In the genomic region with DNA sequence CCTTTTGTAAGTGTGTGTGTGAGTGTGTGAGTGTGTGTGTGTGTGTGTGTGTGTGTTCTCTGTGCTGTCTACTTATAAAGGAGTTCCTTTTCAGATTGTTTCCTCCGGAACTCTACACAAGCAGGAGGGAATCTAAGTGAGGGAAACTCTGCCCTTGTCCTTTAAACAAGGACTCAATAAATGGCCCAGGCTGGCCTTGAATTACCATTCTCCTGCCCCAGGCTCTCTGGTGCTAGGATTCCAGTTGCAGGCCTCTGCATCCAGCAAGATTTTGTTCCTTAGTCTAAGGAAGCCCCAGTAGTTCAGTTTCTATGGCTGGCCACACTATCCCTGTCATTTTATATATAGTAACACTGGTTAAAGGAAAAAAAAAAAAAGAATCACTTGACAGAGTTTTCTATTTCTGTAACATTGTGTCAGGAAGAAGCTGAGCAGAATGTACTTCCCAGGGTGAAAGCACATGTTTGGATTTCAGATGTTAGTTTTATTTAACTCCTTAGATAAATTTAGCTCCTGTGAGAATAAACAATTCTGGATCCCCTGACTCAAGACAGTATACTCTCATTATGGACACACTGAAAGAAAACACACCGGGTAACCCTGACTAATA, we compare ENCODE assay signal across 8 mouse cellular contexts. TPM values are rescaled to one million over a fixed set of nuclear protein-coding genes. Genes with fewer than 3 reads are reported as not detected.
DNase-seq lines count a peak whose midpoint lies in the region; ATAC-seq and TF ChIP-seq lines count a peak whose summit lies in the region.

No protein-coding gene starts in this region.

- H3K79me2 ChIP-seq in CH12.LX (replicated peaks; ENCODE audit: control insufficient read depth, extremely low read depth, insufficient read depth, poor library complexity, severe bottlenecking) = no peaks in the 10 kb centered on the region

- ATAC-seq in G1E (ENCODE audit: extremely low read depth, insufficient number of reproducible peaks, low FRiP score, poor library complexity, severe bottlenecking) = no peak
- no peak for ATAC-seq in liver, embryonic 13.5 days (ENCODE audit: low read depth)

- H3K4me2 ChIP-seq in CH12.LX (ENCODE audit: insufficient read depth, low read depth, poor library complexity, severe bottlenecking) = 0 out of 2 replicates have a peak overlapping the region, but pooled peaks have one; percentile 96
- H3K4me2 ChIP-seq in liver, embryonic 13.5 days = peak overlapping the region; percentile 78

- DNase-seq in CH12.LX (ENCODE audit: extremely low read depth) (no peak), G1E (ENCODE audit: low spot score) (no peak)
- DNase-seq in heart, embryonic 10.5 days (ENCODE audit: low spot score) = no peak
- no peak for DNase-seq in liver, embryonic 13.5 days
- no peak for DNase-seq in spleen, postnatal 36 days (ENCODE audit: low spot score in 2 of 2)
- DNase-seq in cerebellum, postnatal 36 days = no peak
- DNase-seq in cerebellum, postnatal 14 days = no peak
- DNase-seq in lung, postnatal 10 days = no peak

- dilution Hi-C loops in CH12.LX (cut with MboI; ENCODE audit: extremely low pct_ligation_motif_present, extremely low pct_unique_long_range_greater_than_20kb, low sequenced_read_pairs) = no loop called here

- no peak for TF ChIP-seq POLR2A in CH12.LX (IDR thresholded peaks at IDR 0.05; ENCODE audit: low read depth, low read length)

- H3K4me3 ChIP-seq in CH12.LX (replicated peaks in 1 of 3; ENCODE audit: low read depth in 2 of 3, low read length in 2 of 3, poor library complexity in 1 of 3) (no peak overlapping the region), G1E (ENCODE audit: low read depth, low read length) (peak overlapping the region; percentile 75; the same call in 1 of the 2 replicates)
- peak overlapping the region; percentile 74 for H3K4me3 ChIP-seq in heart, embryonic 10.5 days
- peak overlapping the region; percentile 81 for H3K4me3 ChIP-seq in liver, embryonic 13.5 days (replicated peaks)

- H3K27me3 ChIP-seq in CH12.LX (replicated peaks) = peaks cover 89% of the 10 kb centered on the region
- peaks cover 14% of the 10 kb centered on the region for H3K27me3 ChIP-seq in G1E (ENCODE audit: insufficient read depth, low read length)
- peaks cover 8% of the 10 kb centered on the region; the same call in 1 of the 2 replicates for H3K27me3 ChIP-seq in heart, embryonic 10.5 days (ENCODE audit: insufficient read depth, poor library complexity, severe bottlenecking)
- H3K27me3 ChIP-seq in liver, embryonic 13.5 days = peaks cover 20% of the 10 kb centered on the region

- 52% methylated on average over 2 of the region's 2 CpGs for WGBS in heart, embryonic 10.5 days
- 46% methylated on average over 2 of the region's 2 CpGs for WGBS in liver, embryonic 13.5 days (ENCODE audit: insufficient replicate concordance)

- TF ChIP-seq EP300 in CH12.LX (IDR thresholded peaks at IDR 0.05; ENCODE audit: low read length) = no peak

- H3K9me3 ChIP-seq in CH12.LX (replicated peaks; ENCODE audit: low read length) (no peaks in the 10 kb centered on the region), G1E (replicated peaks) (no peaks in the 10 kb centered on the region)
- H3K9me3 ChIP-seq in heart, embryonic 10.5 days = no peaks in the 10 kb centered on the region
- H3K9me3 ChIP-seq in liver, embryonic 13.5 days (replicated peaks) = no peaks in the 10 kb centered on the region

- no peak overlapping the region for H3K9ac ChIP-seq in CH12.LX (ENCODE audit: insufficient read depth, low read depth)
- H3K9ac ChIP-seq in liver, embryonic 13.5 days = peak overlapping the region; percentile 87

- no peak for TF ChIP-seq RAD21 in CH12.LX (IDR thresholded peaks at IDR 0.05; ENCODE audit: low read depth, low read length)

- H3K27ac ChIP-seq in CH12.LX (ENCODE audit: insufficient read depth, low read depth) = no peak overlapping the region
- peak overlapping the region; percentile 93; the same call in 1 of the 2 replicates for H3K27ac ChIP-seq in heart, embryonic 10.5 days
- peak overlapping the region; percentile 97 for H3K27ac ChIP-seq in liver, embryonic 13.5 days

- H3K4me1 ChIP-seq in CH12.LX (ENCODE audit: control insufficient read depth in 1 of 2, insufficient read depth in 2 of 2) (peaks cover 0 to 16% of the 10 kb centered on the region in 2 experiments; a peak in 2 of 4 replicates), G1E (ENCODE audit: insufficient read depth, low read depth, low read length) (peaks cover 28% of the 10 kb centered on the region)
- peaks cover 10% of the 10 kb centered on the region for H3K4me1 ChIP-seq in heart, embryonic 10.5 days
- peaks cover 62% of the 10 kb centered on the region for H3K4me1 ChIP-seq in liver, embryonic 13.5 days (replicated peaks)

- in situ Hi-C loops in CH12.LX (cut with MboI; ENCODE audit: low pct_ligation_motif_present, low pct_unique_long_range_greater_than_20kb, low sequenced_read_pairs) = no loop called here

- TF ChIP-seq CTCF in CH12.LX (conservative IDR thresholded peaks at IDR 0.05 in 1 of 2, IDR thresholded peaks at IDR 0.05 in 1 of 2; ENCODE audit: low read depth in 2 of 2, low read length in 2 of 2) = no peak
- no peak for TF ChIP-seq CTCF in G1E (IDR thresholded peaks at IDR 0.05; ENCODE audit: low read depth, low read length)

- H3K36me3 ChIP-seq in CH12.LX (replicated peaks in 1 of 2; ENCODE audit: control insufficient read depth in 1 of 2, insufficient read depth in 1 of 2, low read length in 1 of 2) (no peaks in the 10 kb centered on the region), G1E (replicated peaks) (no peaks in the 10 kb centered on the region)
- H3K36me3 ChIP-seq in heart, embryonic 10.5 days = no peaks in the 10 kb centered on the region
- H3K36me3 ChIP-seq in liver, embryonic 13.5 days = peaks cover 41% of the 10 kb centered on the region

TF ChIP-seq in CH12.LX, 34 proteins besides CTCF, POLR2A, EP300 and RAD21:
- TF ChIP-seq GABPA (IDR thresholded peaks at IDR 0.05; ENCODE audit: insufficient replicate concordance, low read depth, low read length) (no peak), E2F4 (IDR thresholded peaks at IDR 0.05; ENCODE audit: insufficient replicate concordance, low read depth, low read length) (no peak), NELFE (IDR thresholded peaks at IDR 0.05; ENCODE audit: low read depth, low read length) (no peak), TCF12 (IDR thresholded peaks at IDR 0.05; ENCODE audit: low read depth, low read length) (no peak), MYC (IDR thresholded peaks at IDR 0.05; ENCODE audit: low read depth, low read length) (no peak), ZC3H11A (IDR thresholded peaks at IDR 0.05; ENCODE audit: low read depth, low read length) (no peak), KAT2A (IDR thresholded peaks at IDR 0.05; ENCODE audit: insufficient replicate concordance, low read length) (no peak), MAZ (IDR thresholded peaks at IDR 0.05; ENCODE audit: low read depth, low read length) (no peak), JUND (conservative IDR thresholded peaks at IDR 0.05; ENCODE audit: low read depth, low read length) (no peak), TBP (conservative IDR thresholded peaks at IDR 0.05; ENCODE audit: low read depth, low read length) (no peak), ZMIZ1 (IDR thresholded peaks at IDR 0.05; ENCODE audit: low read depth, low read length) (no peak), MEF2A (IDR thresholded peaks at IDR 0.05; ENCODE audit: borderline replicate concordance, low read depth, low read length) (no peak), USF1 (IDR thresholded peaks at IDR 0.05; ENCODE audit: low read depth, low read length) (no peak), BHLHE40 (IDR thresholded peaks at IDR 0.05; ENCODE audit: low read depth, low read length) (no peak), USF2 (conservative IDR thresholded peaks at IDR 0.05; ENCODE audit: low read depth, low read length) (no peak), MXI1 (IDR thresholded peaks at IDR 0.05; ENCODE audit: low read depth, low read length) (no peak)

RNA-seq across cellular contexts. Expression of gene Mgst3, which starts 1.5 kb away (rescaled TPM):
- total RNA-seq in CH12.LX (2012; rRNA removed) (1.0 and 1.4 TPM in 2 replicates), CH12.LX (2014; rRNA removed) (not detected in 2 replicates), G1E (2014; fragmentation: Nextera tagmentation) (18.2 and 34.4 TPM in 2 replicates), G1E (2017) (22.7 and 31.1 TPM in 2 replicates)
- polyA plus RNA-seq in CH12.LX (2012; ENCODE audit: insufficient read length, low read depth) (not detected in 2 replicates), G1E (2012) (2.3 and 10.9 TPM in 2 replicates)
- 111 and 149 TPM in 2 replicates for polyA plus RNA-seq in heart, embryonic 10.5 days (2016; fragmentation: Nextera tagmentation; extraction: Ambion mirVana)
- polyA plus RNA-seq in liver, embryonic 13.5 days (2015; fragmentation: Nextera tagmentation; extraction: Ambion mirVana) = 337 and 409 TPM in 2 replicates

RNA-seq across cellular contexts. Expression of gene Aldh9a1, which starts 42.3 kb away (rescaled TPM):
- total RNA-seq in CH12.LX (2012; rRNA removed) (26.2 and 28.8 TPM in 2 replicates), CH12.LX (2014; rRNA removed) (31.2 and 35.2 TPM in 2 replicates), G1E (2014; fragmentation: Nextera tagmentation) (36.0 and 38.2 TPM in 2 replicates), G1E (2017) (21.2 and 26.4 TPM in 2 replicates)
- polyA plus RNA-seq in CH12.LX (2012; ENCODE audit: insufficient read length, low read depth) (79.7 TPM in 2 replicates), G1E (2012) (40.0 and 46.2 TPM in 2 replicates)
- 44.4 and 59.4 TPM in 2 replicates for polyA plus RNA-seq in heart, embryonic 10.5 days (2016; fragmentation: Nextera tagmentation; extraction: Ambion mirVana)
- 85.4 and 92.0 TPM in 2 replicates for polyA plus RNA-seq in liver, embryonic 13.5 days (2015; fragmentation: Nextera tagmentation; extraction: Ambion mirVana)

Comparison
In these comparisons a context has a peak if more than half of its experiments do, and no peak if none do; other contexts are left out.
1. H3K4me3 ChIP-seq: peak in G1E (single experiment), heart, embryonic 10.5 days (single experiment) and liver, embryonic 13.5 days (single experiment); none in CH12.LX (0 of 3).